Mouse (Mus musculus) heart, embryonic 12.5 days (tissue): ENCODE data around the gene Isg20. TPM values are rescaled to one million over a fixed set of nuclear protein-coding genes. Genes with fewer than 3 reads are reported as not detected.
A peak's percentile ranks its signal among the peaks of the same experiment; 100 is the strongest.

Experiments used
- ATAC-seq: fragments of 200-750 bp; cut with Nextera tagmentation; 2 replicates; pipeline ENCODE4 v1.8.0; 2017; ENCODE audit warnings: moderate TSS enrichment, moderate library complexity; ENCODE audit not compliant: insufficient number of reproducible peaks, low FRiP score
- H3K27ac ChIP-seq: fragments of 300-500 bp; sonication (generic); 2 replicates; pipeline ENCODE4 v1.5.1; 2016; ENCODE audit warnings: mild to moderate bottlenecking, moderate library complexity; ENCODE audit not compliant: poor library complexity, severe bottlenecking
- H3K27me3 ChIP-seq: fragments of 300-500 bp; sonication (generic); replicated peaks from 2 replicates; pipeline ENCODE4 v1.6.1; 2016; ENCODE audit warnings: mild to moderate bottlenecking, moderate library complexity
- H3K36me3 ChIP-seq: fragments of 300-500 bp; sonication (generic); 2 replicates; pipeline ENCODE4 v1.6.1; 2016; ENCODE audit warnings: mild to moderate bottlenecking, moderate library complexity
- H3K4me1 ChIP-seq: fragments of 300-500 bp; sonication (generic); replicated peaks from 2 replicates; pipeline ENCODE4 v1.6.1; 2016; ENCODE audit warnings: mild to moderate bottlenecking
- H3K4me2 ChIP-seq: fragments of 300-500 bp; sonication (generic); 2 replicates; pipeline ENCODE4 v1.6.1; 2016; ENCODE audit warnings: mild to moderate bottlenecking, moderate library complexity
- H3K4me3 ChIP-seq: fragments of 300-500 bp; sonication (generic); 2 replicates; pipeline ENCODE4 v1.5.1; 2016; ENCODE audit warnings: mild to moderate bottlenecking
- H3K9ac ChIP-seq: fragments of 300-500 bp; sonication (generic); 2 replicates; pipeline ENCODE4 v1.6.1; 2016; ENCODE audit warnings: mild to moderate bottlenecking, moderate library complexity
- H3K9me3 ChIP-seq: fragments of 300-500 bp; sonication (generic); replicated peaks from 2 replicates; pipeline ENCODE4 v1.6.1; 2016; ENCODE audit warnings: mild to moderate bottlenecking, moderate library complexity
- WGBS: fragments of 180-500 bp; shearing (Covaris S2); methylation state at CpG from one replicate; pipeline ENCODE4 v1.1.7; 2016; 5-methylcytosine and 5-hydroxymethylcytosine counted together
- polyA plus RNA-seq: library from polyadenylated mRNA; unstranded; fragments of >200 nt; fragmentation: Nextera tagmentation; extraction: Ambion mirVana; gene quantifications from 2 replicates; pipeline ENCODE4 v1.2.1, GENCODE M21; 2016

Gene Isg20
- polyA plus RNA-seq, 1 experiment from 2014 or later: 0.63 TPM

- ATAC-seq: no peak
- peaks cover 55% of the 10 kb centered on the region for H3K36me3 ChIP-seq
- H3K4me1 ChIP-seq: no peaks in the 10 kb centered on the region
- H3K4me2 ChIP-seq: no peak overlapping the region
- H3K9me3 ChIP-seq: no peaks in the 10 kb centered on the region
- WGBS: 80% methylated on average over 2 of the region's 2 CpGs
- no peak overlapping the region for H3K9ac ChIP-seq
- H3K27ac ChIP-seq: no peak overlapping the region
- no peaks in the 10 kb centered on the region for H3K27me3 ChIP-seq
- H3K4me3 ChIP-seq: no peak overlapping the region
These were observed 9.0 kb upstream of the Isg20 start for GRCm38 (mm10) chr7:78904175-78904574.

GRCm38 (mm10) chr7:78909026-78909425 is 4.2 kb upstream of the Isg20 start:
- Histone ChIP-seq H3K27ac (no peak overlapping the region), H3K36me3 (peaks cover 37% of the 10 kb centered on the region), H3K27me3 (no peaks in the 10 kb centered on the region), H3K4me3 (no peak overlapping the region), H3K4me1 (peaks cover 18% of the 10 kb centered on the region), H3K9ac (no peak overlapping the region), H3K4me2 (no peak overlapping the region), H3K9me3 (no peaks in the 10 kb centered on the region)
- WGBS: 85% methylated on average over 6 of the region's 6 CpGs
- ATAC-seq: no peak

GRCm38 (mm10) chr7:78910336-78911098 is 2.7 kb upstream of the Isg20 start:
- Histone ChIP-seq H3K4me2 (no peak overlapping the region), H3K4me3 (no peak overlapping the region), H3K27me3 (no peaks in the 10 kb centered on the region), H3K4me1 (peaks cover 21% of the 10 kb centered on the region), H3K27ac (no peak overlapping the region), H3K9ac (no peak overlapping the region), H3K36me3 (peaks cover 24% of the 10 kb centered on the region), H3K9me3 (no peaks in the 10 kb centered on the region)
- ATAC-seq: no peak
- 47% methylated on average over 6 of the region's 6 CpGs for WGBS

- no peak for ATAC-seq
- H3K27ac ChIP-seq: no peak overlapping the region
- no peak overlapping the region for H3K4me2 ChIP-seq
- WGBS: 84% methylated on average over 4 of the region's 4 CpGs
- no peaks in the 10 kb centered on the region for H3K27me3 ChIP-seq
- H3K4me3 ChIP-seq: no peak overlapping the region
- H3K9ac ChIP-seq: no peak overlapping the region
- H3K4me1 ChIP-seq: peaks cover 21% of the 10 kb centered on the region
- H3K9me3 ChIP-seq: no peaks in the 10 kb centered on the region
- peaks cover 17% of the 10 kb centered on the region for H3K36me3 ChIP-seq
These were observed 2.0 kb upstream of the Isg20 start for GRCm38 (mm10) chr7:78911209-78911608.

GRCm38 (mm10) chr7:78912253-78912973 is 811 bp upstream of the Isg20 start:
- Histone ChIP-seq H3K4me1 (peaks cover 21% of the 10 kb centered on the region), H3K4me3 (peak overlapping the region; percentile 30), H3K9ac (0 out of 2 replicates have a peak overlapping the region, but pooled peaks have one; percentile 39), H3K9me3 (no peaks in the 10 kb centered on the region), H3K27ac (no peak overlapping the region), H3K27me3 (0 out of 2 replicates have a peak, but pooled peaks cover 6% of the 10 kb centered on the region), H3K4me2 (peak overlapping the region; percentile 68), H3K36me3 (peaks cover 6% of the 10 kb centered on the region)
- ATAC-seq: no peak
- WGBS: 16% methylated on average over 20 of the region's 20 CpGs

- 0 out of 2 replicates have a peak, but pooled peaks have one; percentile 43 for ATAC-seq
These were observed 673 bp downstream of the Isg20 start for GRCm38 (mm10) chr7:78913649-78914544.

GRCm38 (mm10) chr7:78914545-78914845 is 1.3 kb downstream of the Isg20 start:
- Histone ChIP-seq H3K27ac (no peak overlapping the region), H3K4me3 (no peak overlapping the region), H3K4me2 (no peak overlapping the region), H3K9ac (no peak overlapping the region), H3K9me3 (no peaks in the 10 kb centered on the region), H3K4me1 (peaks cover 21% of the 10 kb centered on the region), H3K36me3 (peaks cover 4% of the 10 kb centered on the region), H3K27me3 (peaks cover 6% of the 10 kb centered on the region; the same call in 1 of the 2 replicates)
- ATAC-seq: no peak
- WGBS: 61% methylated on average over 3 of the region's 3 CpGs

More at GRCm38 (mm10) chr7:78913649-78914544, 673 bp downstream of the Isg20 start:
- H3K4me3 ChIP-seq: no peak overlapping the region
- no peak overlapping the region for H3K27ac ChIP-seq
- H3K36me3 ChIP-seq: peaks cover 6% of the 10 kb centered on the region
- no peaks in the 10 kb centered on the region for H3K9me3 ChIP-seq
- no peak overlapping the region for H3K9ac ChIP-seq
- WGBS: 68% methylated on average over 19 of the region's 19 CpGs
- H3K4me1 ChIP-seq: peaks cover 21% of the 10 kb centered on the region
- H3K27me3 ChIP-seq: peaks cover 6% of the 10 kb centered on the region; the same call in 1 of the 2 replicates
- peak overlapping the region; percentile 49 for H3K4me2 ChIP-seq

- H3K36me3 ChIP-seq: no peaks in the 10 kb centered on the region
- H3K4me2 ChIP-seq: no peak overlapping the region
- peaks cover 6% of the 10 kb centered on the region; the same call in 1 of the 2 replicates for H3K27me3 ChIP-seq
- 77% methylated on average over 11 of the region's 11 CpGs for WGBS
- H3K9ac ChIP-seq: no peak overlapping the region
- no peak for ATAC-seq
- no peaks in the 10 kb centered on the region for H3K9me3 ChIP-seq
- H3K4me1 ChIP-seq: peaks cover 21% of the 10 kb centered on the region
- H3K27ac ChIP-seq: no peak overlapping the region
- H3K4me3 ChIP-seq: no peak overlapping the region
These were observed 1.8 kb downstream of the Isg20 start for GRCm38 (mm10) chr7:78914896-78915510.

GRCm38 (mm10) chr7:78918686-78919085 is 5.5 kb downstream of the Isg20 start:
- Histone ChIP-seq H3K4me1 (peaks cover 6% of the 10 kb centered on the region), H3K9ac (no peak overlapping the region), H3K9me3 (no peaks in the 10 kb centered on the region), H3K27ac (no peak overlapping the region), H3K4me2 (no peak overlapping the region), H3K27me3 (peaks cover 16% of the 10 kb centered on the region), H3K4me3 (no peak overlapping the region), H3K36me3 (no peaks in the 10 kb centered on the region)
- WGBS: 62% methylated on average over 4 of the region's 4 CpGs
- no peak for ATAC-seq

GRCm38 (mm10) chr7:78922506-78922905 is 9.3 kb downstream of the Isg20 start:
- no peaks in the 10 kb centered on the region for H3K4me1 ChIP-seq
- no peaks in the 10 kb centered on the region for H3K36me3 ChIP-seq
- no peaks in the 10 kb centered on the region for H3K9me3 ChIP-seq
- no peak overlapping the region for H3K4me3 ChIP-seq
- WGBS: 67% methylated on average over 7 of the region's 7 CpGs
- no peak overlapping the region for H3K4me2 ChIP-seq
- no peak overlapping the region for H3K9ac ChIP-seq
- H3K27ac ChIP-seq: no peak overlapping the region
- H3K27me3 ChIP-seq: peaks cover 23% of the 10 kb centered on the region
- ATAC-seq: no peak
